Mouse (Mus musculus) duodenum, adult 2 months (tissue): Measurements from ENCODE around the gene Olfr223. TPM values are rescaled to one million over a fixed set of nuclear protein-coding genes. Genes with fewer than 3 reads are reported as not detected.

Source experiments
- polyA plus RNA-seq: library from polyadenylated mRNA; depleted of rRNA; stranded (reverse); fragments of >200 nt; gene quantifications from 2 replicates; pipeline ENCODE4 v1.2.3, GENCODE M21; 2012; ENCODE audit warnings: low replicate concordance; rRNA removed

The Olfr223 gene
- polyA plus RNA-seq = not detected in 2 replicates

DNA sequence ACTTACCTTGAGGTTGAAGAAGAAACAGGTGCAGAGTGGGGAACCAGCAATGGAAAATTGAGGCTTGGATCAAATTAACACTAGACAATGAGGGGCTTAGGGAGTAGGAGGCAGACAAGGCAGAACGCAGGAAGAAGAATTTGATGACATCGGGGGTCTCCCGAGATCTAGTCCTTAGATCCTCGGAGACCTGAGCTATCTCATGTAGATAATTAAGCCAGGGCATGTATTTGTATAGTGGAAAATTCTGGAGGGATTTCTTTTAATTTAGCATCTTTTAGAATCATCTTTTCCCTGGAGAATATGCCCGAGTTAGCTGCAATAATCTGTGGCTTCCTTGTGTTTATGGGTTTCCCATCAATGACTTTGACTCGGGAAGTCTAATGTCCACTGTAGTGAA, at the start of gene Olfr223:
TSS of gene Olfr223 (minus strand) at position 101 of the 400 bp plus-strand sequence.

DNA sequence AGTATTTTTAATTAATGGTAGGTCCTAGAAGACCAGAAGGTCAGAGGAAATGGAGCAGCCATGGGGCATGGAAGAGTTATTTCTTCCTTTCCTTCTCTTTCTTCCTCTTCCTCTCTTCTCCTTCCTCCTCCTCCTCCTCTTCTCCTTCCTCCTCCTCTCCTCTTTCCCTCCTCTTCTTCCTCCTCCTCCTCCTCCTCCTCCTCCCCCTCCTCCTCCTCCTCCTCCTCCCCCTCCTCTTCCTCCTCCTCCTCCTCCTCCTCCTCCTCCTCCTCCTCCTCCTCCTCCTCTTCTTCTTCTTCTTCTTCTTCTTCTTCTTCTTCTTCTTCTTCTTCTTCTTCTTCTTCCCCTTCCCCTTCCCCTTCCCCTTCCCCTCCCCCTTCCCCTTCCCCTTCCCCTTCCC, 17.0 kb downstream of the Olfr223 start, which contains the start of gene Olfr222:
TSS of gene Olfr222 (minus strand) at position 101 of the 400 bp plus-strand sequence.

DNA sequence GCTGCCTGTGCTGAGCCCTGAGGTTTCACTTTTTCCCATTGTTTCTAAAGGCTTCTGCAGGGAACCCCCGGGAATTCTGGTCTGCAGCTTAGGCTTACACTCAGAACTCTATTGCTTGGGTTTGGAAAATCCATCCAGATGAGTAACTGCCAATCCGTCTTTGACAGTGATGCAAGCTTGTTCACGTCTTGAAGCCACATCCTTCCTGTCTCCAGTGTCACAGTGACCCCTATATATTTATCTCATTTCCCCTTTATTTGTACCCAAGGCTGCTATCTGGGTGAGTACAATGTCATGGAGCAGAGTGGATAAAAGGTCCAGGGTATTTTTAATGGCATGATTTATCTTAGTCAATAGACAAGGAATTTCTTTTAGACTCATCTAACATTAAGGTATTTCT, 51.8 kb downstream of the Olfr223 start, which contains the start of gene Nlrp3:
TSS of gene Nlrp3 (plus strand) at position 245 of the 400 bp plus-strand sequence.

Other genes starting within 250 kb of the Olfr223 start
- gene Prss38, start 217.6 kb downstream of the Olfr223 start, polyA plus RNA-seq = not detected in 2 replicates
- gene Jmjd4, start 143.2 kb downstream of the Olfr223 start, polyA plus RNA-seq = 1.6 and 2.4 TPM in 2 replicates
- 11.9 and 12.5 TPM in 2 replicates for gene Snap47, start 142.1 kb downstream of the Olfr223 start, polyA plus RNA-seq
- gene Zfp867, start 120.8 kb downstream of the Olfr223 start, polyA plus RNA-seq = 0.04 TPM in 1 of 2 replicates, not detected in the other
- gene Zkscan17, start 66.5 kb downstream of the Olfr223 start, polyA plus RNA-seq = 3.0 and 5.9 TPM in 2 replicates
- 0.06 and 0.09 TPM in 2 replicates for gene Nlrp3, start 51.7 kb downstream of the Olfr223 start, polyA plus RNA-seq
- gene Olfr222, start 17.1 kb downstream of the Olfr223 start, polyA plus RNA-seq = not detected in 2 replicates
- 56.8 and 63.8 TPM in 2 replicates for gene Mprip, start 68.0 kb upstream of the Olfr223 start, polyA plus RNA-seq
- gene Pld6, start 194.4 kb upstream of the Olfr223 start, polyA plus RNA-seq = 1.6 and 4.5 TPM in 2 replicates
- gene Flcn, start 216.7 kb upstream of the Olfr223 start, polyA plus RNA-seq = 13.7 and 18.0 TPM in 2 replicates
- gene Nt5m, start 246.2 kb upstream of the Olfr223 start, polyA plus RNA-seq = 27.8 and 34.4 TPM in 2 replicates
- 7.6 and 14.5 TPM in 2 replicates for gene Cops3, start 246.5 kb upstream of the Olfr223 start, polyA plus RNA-seq